Mouse (Mus musculus) ES-E14 (cell line): ENCODE data around the gene Crabp2. TPM values are rescaled to one million over a fixed set of nuclear protein-coding genes. Genes with fewer than 3 reads are reported as not detected.

ENCODE experiments used
- DNase-seq: peaks from one replicate; pipeline ENCODE4 v3.0.0-alpha.2; 2013; ENCODE audit warnings: low read depth, low spot score
- H3K27ac ChIP-seq: 2 replicates; pipeline ENCODE4 v1.5.1; 2012; ENCODE audit warnings: low read depth, mild to moderate bottlenecking, low read length, moderate library complexity, mixed read lengths; ENCODE audit not compliant: poor library complexity, insufficient read depth, severe bottlenecking
- H3K36me3 ChIP-seq: 2 replicates; pipeline ENCODE4 v1.6.1; 2012; ENCODE audit warnings: mild to moderate bottlenecking, low read length, moderate library complexity, mixed read lengths; ENCODE audit not compliant: control insufficient read depth, poor library complexity, insufficient read depth, severe bottlenecking
- H3K4me1 ChIP-seq, 2 experiments: fragments of 150-350 bp in 1 of 2; sonication (generic) in 1 of 2; 2 replicates each; pipeline ENCODE4 v1.6.1; 2012; ENCODE audit warnings: low read length in 2 of 2, mild to moderate bottlenecking in 1 of 2, mixed read lengths in 1 of 2; ENCODE audit not compliant: control insufficient read depth in 2 of 2, insufficient read depth in 2 of 2, poor library complexity in 1 of 2
- H3K4me3 ChIP-seq, 2 experiments: fragments of 150-350 bp in 1 of 2; sonication (generic) in 1 of 2; 2 replicates each; pipeline ENCODE4 v1.5.1; 2012; ENCODE audit warnings: low read length in 2 of 2, low read depth in 1 of 2, mild to moderate bottlenecking in 1 of 2, mixed read lengths in 1 of 2; ENCODE audit not compliant: insufficient read depth in 1 of 2, poor library complexity in 1 of 2, severe bottlenecking in 1 of 2
- H3K9ac ChIP-seq: 2 replicates; pipeline ENCODE4 v1.6.1; 2012; ENCODE audit warnings: low read depth, mild to moderate bottlenecking, low read length, mixed read lengths; ENCODE audit not compliant: poor library complexity, insufficient read depth, severe bottlenecking
- H3K9me3 ChIP-seq: fragments of 150-350 bp; sonication (generic); 2 replicates; pipeline ENCODE4 v1.6.1; 2012; ENCODE audit warnings: low read depth, mild to moderate bottlenecking, low read length; ENCODE audit not compliant: control insufficient read depth, insufficient read depth
- CHD2 ChIP-seq: IDR thresholded peaks from 2 replicates; pipeline ENCODE4 v1.6.1; 2014; ENCODE audit warnings: mild to moderate bottlenecking, low read depth, low read length, inconsistent platforms
- HCFC1 ChIP-seq: IDR thresholded peaks from 2 replicates; pipeline ENCODE4 v1.6.1; 2012; ENCODE audit warnings: low read length, inconsistent platforms, borderline replicate concordance; ENCODE audit not compliant: insufficient read depth
- MAFK ChIP-seq: IDR thresholded peaks from 2 replicates; pipeline ENCODE4 v1.6.1; 2014; ENCODE audit warnings: mild to moderate bottlenecking, low read depth, low read length, inconsistent platforms; ENCODE audit not compliant: insufficient read depth
- ZC3H11A ChIP-seq: IDR thresholded peaks from 2 replicates; pipeline ENCODE4 v1.6.1; 2012; ENCODE audit warnings: low read depth, mild to moderate bottlenecking, inconsistent platforms, low read length, borderline replicate concordance
- ZNF384 ChIP-seq: IDR thresholded peaks from 2 replicates; pipeline ENCODE4 v1.6.1; 2012; ENCODE audit warnings: low read depth, low read length, inconsistent platforms
- in situ Hi-C, 2 experiments: fragments of 600-800 bp; cut with MboI; formaldehyde crosslinking; loops; one replicate each; pipeline ENCODE4 v1.15.1; 2025; ENCODE audit warnings: low sequenced_read_pairs in 2 of 2, inconsistent platforms in 1 of 2; ENCODE audit not compliant: unreplicated experiment in 2 of 2
- total RNA-seq: library from RNA; depleted of rRNA; stranded (reverse); fragments of 300-350 nt; gene quantifications from 2 replicates; pipeline ENCODE4 v1.2.3, GENCODE M21; 2012

Gene Crabp2
- total RNA-seq, 1 experiment, result 19.7 TPM

GRCm38 (mm10) chr3:87907906-87908305 is 40.6 kb upstream of the Crabp2 start:
- Histone ChIP-seq H3K4me3 (peak overlapping the region; percentile 79 to 97), H3K27ac (peak overlapping the region; percentile 95), H3K36me3 (peaks cover 10% of the 10 kb centered on the region; the same call in 1 of the 2 replicates), H3K9me3 (no peaks in the 10 kb centered on the region), H3K9ac (peak overlapping the region; percentile 100), H3K4me1 (peaks cover 12 to 13% of the 10 kb centered on the region in 2 experiments)
- TF ChIP-seq ZNF384, result no peak
- no peak for TF ChIP-seq HCFC1
- TF ChIP-seq ZC3H11A, result no peak
- TF ChIP-seq MAFK, result no peak
- TF ChIP-seq CHD2, result no peak
- in situ Hi-C loops, result no loop called here
- no peak for DNase-seq

GRCm38 (mm10) chr3:87909381-87909780 is 39.1 kb upstream of the Crabp2 start:
- Histone ChIP-seq H3K4me3 (peak overlapping the region; percentile 47 to 78; a peak in 3 of 4 replicates), H3K4me1 (peaks cover 13 to 18% of the 10 kb centered on the region in 2 experiments), H3K27ac (peak overlapping the region; percentile 89), H3K9ac (peak overlapping the region; percentile 46; the same call in 1 of the 2 replicates), H3K9me3 (no peaks in the 10 kb centered on the region), H3K36me3 (peaks cover 24% of the 10 kb centered on the region)
- TF ChIP-seq MAFK (no peak), CHD2 (no peak), HCFC1 (no peak)
- no peak for DNase-seq
- in situ Hi-C loops, result no loop called here

- H3K36me3 ChIP-seq, result peaks cover 28% of the 10 kb centered on the region
- peak overlapping the region; percentile 47 to 78 for H3K4me3 ChIP-seq
- H3K9ac ChIP-seq, result peak overlapping the region; percentile 67
- peak overlapping the region; percentile 89 for H3K27ac ChIP-seq
- in situ Hi-C loops, result no loop called here
- peaks cover 13 to 18% of the 10 kb centered on the region in 2 experiments for H3K4me1 ChIP-seq
- DNase-seq, result no peak
- TF ChIP-seq CHD2, result no peak
- no peak for TF ChIP-seq ZNF384
- no peak for TF ChIP-seq HCFC1
- no peak for TF ChIP-seq MAFK
- no peak for TF ChIP-seq ZC3H11A
- H3K9me3 ChIP-seq, result no peaks in the 10 kb centered on the region
Observed at GRCm38 (mm10) chr3:87909874-87910273, 38.6 kb upstream of the Crabp2 start.

GRCm38 (mm10) chr3:87910573-87911141 is 37.8 kb upstream of the Crabp2 start:
- no peaks in the 10 kb centered on the region for H3K9me3 ChIP-seq
- DNase-seq, result peak; percentile 94
- H3K27ac ChIP-seq, result peak overlapping the region; percentile 89
- in situ Hi-C loops, result no loop called here
- peak overlapping the region; percentile 67 for H3K9ac ChIP-seq
- peaks cover 32% of the 10 kb centered on the region for H3K36me3 ChIP-seq
- H3K4me1 ChIP-seq, result peaks cover 13 to 18% of the 10 kb centered on the region in 2 experiments
- TF ChIP-seq CHD2 (no peak; the same call in 1 of the 2 replicates), ZNF384 (no peak), ZC3H11A (no peak), HCFC1 (peak; percentile 92)
- peak overlapping the region; percentile 78 to 87 for H3K4me3 ChIP-seq

- Histone ChIP-seq H3K36me3 (peaks cover 43% of the 10 kb centered on the region), H3K27ac (no peak overlapping the region), H3K9me3 (no peaks in the 10 kb centered on the region), H3K4me3 (no peak overlapping the region), H3K4me1 (peaks cover 12 to 18% of the 10 kb centered on the region in 2 experiments), H3K9ac (no peak overlapping the region)
- in situ Hi-C loops, result no loop called here
- no peak for DNase-seq
- TF ChIP-seq CHD2 (no peak), ZNF384 (no peak), MAFK (no peak), ZC3H11A (no peak), HCFC1 (no peak)
Observed at GRCm38 (mm10) chr3:87913491-87913890, 35.0 kb upstream of the Crabp2 start.
